Mouse (Mus musculus) kidney, adult 11 months (tissue): ENCODE measurements around the gene Kxd1.

Experiments
- DNase-seq: peaks from one replicate; pipeline ENCODE4 v3.0.0; 2022

Kxd1 gene

GRCm38 (mm10) chr8:70527512-70528181 is at the start of gene Kxd1, which contains the start of gene Fkbp8:
Kxd1 (minus strand) TSS chr8:70527956.
Fkbp8 (plus strand) TSS chr8:70527724.
- peak; percentile 97 for DNase-seq

GRCm38 (mm10) chr8:70577207-70577606 is 49.5 kb upstream of the Kxd1 start:
- DNase-seq, result no peak

DNA sequence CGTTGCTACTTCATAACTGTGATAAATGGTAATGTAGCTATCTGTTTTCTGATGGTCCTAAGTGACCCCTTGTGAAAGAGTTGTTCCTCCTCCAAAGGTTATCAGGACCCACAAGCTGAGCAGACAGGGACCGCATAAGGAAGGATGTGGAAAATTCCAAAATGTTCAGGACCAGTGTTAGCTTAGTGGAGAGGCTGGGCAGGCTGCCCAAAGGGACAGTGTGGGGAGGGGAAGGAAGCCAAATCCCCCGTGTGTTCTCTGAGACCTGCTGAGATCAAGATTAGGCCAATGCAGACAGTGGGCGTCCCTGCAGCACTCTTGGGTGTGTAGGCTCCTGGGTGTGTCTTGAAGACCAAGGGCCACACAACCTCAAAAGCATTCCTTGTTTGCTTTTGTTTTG is 47.2 kb upstream of the Kxd1 start:
- DNase-seq, result peak; percentile 83

DNA sequence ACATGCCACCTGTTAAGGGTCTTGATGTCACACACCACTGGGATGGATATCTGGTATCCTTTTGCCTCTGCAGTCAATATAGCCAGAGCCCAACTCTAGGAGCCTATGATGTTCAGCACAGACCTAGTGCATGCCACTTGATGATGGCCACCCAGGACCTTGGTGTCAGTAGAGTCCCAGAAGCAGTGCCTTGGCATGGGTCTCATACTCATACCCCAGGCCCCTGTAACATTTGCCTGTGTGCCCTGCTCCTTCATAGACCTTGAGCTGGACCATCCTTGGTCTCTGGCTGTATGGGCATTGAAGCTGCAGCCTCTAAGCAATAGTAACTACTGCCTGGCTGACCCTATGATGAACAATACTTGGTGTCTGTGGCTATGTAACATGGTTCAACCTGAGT is 46.5 kb upstream of the Kxd1 start:
- no peak for DNase-seq

GRCm38 (mm10) chr8:70570990-70571389 is 43.2 kb upstream of the Kxd1 start:
- DNase-seq, result no peak

GRCm38 (mm10) chr8:70570360-70570759 is 42.6 kb upstream of the Kxd1 start:
- DNase-seq, result no peak

DNA sequence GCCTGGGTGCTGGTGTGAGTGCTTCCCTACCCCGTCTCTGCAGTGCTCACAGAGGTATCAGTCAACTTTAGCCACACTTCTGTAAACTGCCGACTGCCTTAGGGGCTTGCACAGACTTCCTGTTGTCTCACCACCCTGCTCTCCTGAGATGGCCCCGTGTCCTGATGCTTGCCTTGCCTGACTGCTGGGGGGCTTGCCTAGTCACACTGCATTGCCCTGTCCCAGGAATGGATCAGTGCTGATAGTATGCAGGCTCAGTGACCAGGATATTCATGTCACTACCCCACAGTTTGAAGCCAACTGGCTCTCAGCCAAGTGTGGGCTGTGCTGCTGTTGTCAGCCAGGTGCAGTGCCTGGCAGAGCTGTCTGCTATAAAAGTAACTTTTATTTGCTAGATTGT is 37.8 kb upstream of the Kxd1 start:
- DNase-seq, result peak; percentile 62

GRCm38 (mm10) chr8:70564696-70565235 is 37.0 kb upstream of the Kxd1 start:
- DNase-seq, result no peak

DNA sequence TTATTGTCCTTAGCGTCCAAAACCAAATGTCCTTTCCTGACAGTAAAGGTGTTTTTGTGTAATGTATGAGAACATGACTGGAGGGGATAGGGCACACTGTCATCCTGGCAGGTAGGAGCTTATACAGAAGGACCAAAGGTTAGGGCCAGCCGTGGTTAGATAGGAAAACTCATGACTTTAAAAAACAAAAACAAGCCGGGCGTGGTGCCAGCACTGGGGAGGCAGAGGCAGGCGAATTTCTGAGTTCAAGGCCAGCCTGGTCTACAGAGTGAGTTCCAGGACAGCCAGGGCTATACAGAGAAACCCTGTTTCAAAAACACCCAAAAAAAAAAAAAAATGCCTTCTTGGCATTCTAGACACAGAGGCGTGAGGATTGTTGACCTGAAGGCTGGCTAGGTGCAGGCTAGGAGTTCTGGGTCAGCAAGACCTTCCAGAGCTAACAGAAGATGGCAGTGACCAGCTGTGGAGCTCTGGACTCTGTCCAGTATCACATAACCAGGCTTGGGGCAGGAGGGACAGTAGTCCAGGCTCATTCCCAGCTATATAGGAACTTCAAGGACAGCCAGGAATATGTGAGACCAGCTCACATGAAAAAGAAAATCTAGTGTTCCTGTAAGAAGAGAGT is 36.1 kb upstream of the Kxd1 start:
- DNase-seq, result no peak

GRCm38 (mm10) chr8:70562802-70563201 is 35.0 kb upstream of the Kxd1 start:
- DNase-seq, result no peak

DNA sequence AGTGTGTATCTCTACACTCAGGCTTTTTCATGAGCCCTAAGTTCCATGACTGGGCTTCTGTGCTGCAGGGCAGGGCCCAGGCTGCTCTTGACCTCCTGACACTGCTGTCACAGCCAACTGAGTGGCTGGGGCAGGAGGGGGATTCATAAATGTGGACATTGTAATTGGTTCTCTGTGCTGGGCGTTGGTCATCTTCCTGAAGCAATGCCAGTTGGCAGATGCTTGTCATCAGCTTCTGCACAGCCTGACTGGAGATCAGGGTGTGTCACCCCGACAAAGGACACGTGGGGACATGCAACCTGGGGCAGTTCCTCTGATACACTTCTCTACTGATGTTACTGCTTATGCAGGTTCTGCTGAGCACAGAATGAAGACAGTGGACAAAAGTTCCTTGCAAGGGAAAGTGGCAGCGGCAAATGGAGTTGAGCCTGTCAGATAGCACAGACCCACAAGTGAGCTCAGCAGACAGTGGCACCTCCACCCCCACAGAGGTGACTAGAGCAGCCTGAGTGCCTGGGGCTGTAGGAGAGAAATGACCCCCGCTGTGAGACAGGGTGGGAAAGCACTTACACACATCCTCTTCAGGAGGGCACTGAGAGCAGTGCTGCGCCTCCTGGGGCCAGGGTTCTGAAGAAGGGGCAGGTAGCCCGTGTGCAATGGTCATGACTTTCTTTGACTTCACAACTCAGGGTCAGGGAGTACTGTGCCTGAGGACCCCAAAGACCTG is 34.2 kb upstream of the Kxd1 start:
- peak; percentile 63 for DNase-seq

- no peak for DNase-seq
These were observed 33.6 kb upstream of the Kxd1 start for GRCm38 (mm10) chr8:70561357-70561756.

DNA sequence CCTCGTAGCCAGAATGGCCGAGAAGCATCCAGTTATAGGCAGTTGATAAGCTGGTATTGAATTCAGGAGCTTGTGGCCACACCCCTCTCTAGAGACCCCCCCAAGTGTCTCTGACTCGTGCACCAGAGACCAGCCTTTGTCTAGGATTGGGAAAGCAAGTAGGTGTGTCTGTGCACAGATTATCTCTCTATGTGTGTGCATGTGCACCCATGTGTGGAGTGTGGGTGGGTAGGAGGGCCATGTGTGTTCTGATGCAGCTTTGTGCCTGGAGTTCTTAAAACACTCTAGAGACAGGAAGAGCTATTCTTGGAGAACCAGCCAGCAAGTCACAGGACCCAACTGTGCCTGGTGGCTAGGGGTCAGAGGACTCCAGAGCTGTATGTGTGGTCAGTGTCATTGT is 32.8 kb upstream of the Kxd1 start:
- DNase-seq, result no peak

DNA sequence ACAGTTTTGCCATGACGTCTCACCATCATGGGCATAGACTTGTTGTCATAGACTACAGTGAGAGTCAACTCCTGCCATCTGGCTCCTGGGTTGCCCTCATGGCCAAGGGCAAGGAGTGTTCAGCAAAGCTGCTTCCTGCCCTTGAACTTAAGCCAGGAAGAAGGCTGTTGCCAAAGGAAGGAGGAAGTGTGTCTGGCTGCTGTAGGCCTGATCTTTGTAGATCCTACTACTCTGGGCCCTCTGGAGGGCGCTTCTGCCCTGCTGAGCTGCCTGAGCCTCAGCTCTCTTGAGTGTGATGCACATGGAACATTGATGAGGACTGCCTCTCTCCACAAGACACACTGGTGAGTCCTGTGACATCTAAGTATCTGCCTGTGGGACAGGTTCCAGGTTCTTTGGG is 32.3 kb upstream of the Kxd1 start:
- DNase-seq, result peak; percentile 71

- DNase-seq, result no peak
These were observed 31.2 kb upstream of the Kxd1 start for GRCm38 (mm10) chr8:70558983-70559382.

- no peak for DNase-seq
These were observed 30.6 kb upstream of the Kxd1 start for GRCm38 (mm10) chr8:70558334-70558733.

- no peak for DNase-seq
These were observed 27.5 kb upstream of the Kxd1 start for GRCm38 (mm10) chr8:70555079-70555747.

DNA sequence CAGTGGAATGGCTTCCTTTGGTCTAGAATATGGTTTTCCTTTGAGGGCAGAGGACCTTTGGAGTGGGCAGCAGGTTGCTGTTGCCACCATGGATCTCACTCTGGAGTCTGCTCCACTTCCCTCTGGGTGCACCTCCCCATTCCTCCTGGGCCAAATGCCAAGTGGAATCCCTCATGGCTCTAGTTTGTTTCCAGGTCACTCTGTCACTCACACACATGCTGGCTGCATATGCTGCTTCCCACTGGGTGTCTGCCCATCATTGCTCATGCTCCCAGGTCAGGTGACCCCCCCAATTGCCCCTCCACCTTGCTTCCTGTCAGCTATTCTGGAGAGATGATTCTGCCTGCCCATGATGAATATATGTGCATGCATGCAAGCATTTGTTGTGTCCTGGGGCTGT is 26.0 kb upstream of the Kxd1 start:
- peak; percentile 66 for DNase-seq

GRCm38 (mm10) chr8:70552836-70553235 is 25.1 kb upstream of the Kxd1 start:
- no peak for DNase-seq

- DNase-seq, result no peak
These were observed 23.9 kb upstream of the Kxd1 start for GRCm38 (mm10) chr8:70551558-70552161.

DNA sequence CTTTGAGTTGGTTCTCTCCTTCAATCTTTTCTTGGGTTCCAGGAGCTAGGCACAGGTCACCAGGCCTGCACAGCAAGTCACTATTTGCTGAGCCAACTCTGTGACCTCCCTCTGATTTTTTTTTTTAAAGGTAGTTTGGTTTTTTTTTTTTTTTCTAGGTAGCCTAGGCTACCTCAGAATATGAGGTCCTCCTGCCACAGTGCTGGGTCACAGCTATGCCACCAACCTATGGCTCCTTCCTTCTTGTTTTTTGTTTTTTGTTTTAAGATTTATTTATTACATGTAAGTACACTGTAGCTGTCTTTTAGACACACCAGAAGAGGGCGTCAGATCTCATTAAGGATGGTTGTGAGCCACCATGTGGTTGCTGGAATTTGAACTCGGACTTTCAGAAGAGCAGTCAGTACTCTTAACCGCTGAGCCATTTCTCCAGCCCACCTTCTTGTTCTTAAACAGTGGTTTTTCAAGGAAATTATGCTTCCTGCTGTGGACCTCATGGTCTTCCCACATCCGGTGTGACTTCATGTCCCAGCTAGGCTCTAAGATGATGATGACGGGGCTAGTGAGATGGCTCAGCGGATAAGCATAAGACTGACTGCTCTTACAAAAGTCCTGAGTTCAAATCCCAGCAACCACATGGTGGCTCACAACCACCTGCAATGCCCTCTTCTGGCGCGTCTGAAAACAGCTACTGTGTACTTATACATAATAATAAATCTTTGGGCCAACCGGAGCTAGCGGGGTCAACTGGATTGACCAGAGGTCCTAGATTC is 21.8 kb upstream of the Kxd1 start:
- DNase-seq, result no peak

DNA sequence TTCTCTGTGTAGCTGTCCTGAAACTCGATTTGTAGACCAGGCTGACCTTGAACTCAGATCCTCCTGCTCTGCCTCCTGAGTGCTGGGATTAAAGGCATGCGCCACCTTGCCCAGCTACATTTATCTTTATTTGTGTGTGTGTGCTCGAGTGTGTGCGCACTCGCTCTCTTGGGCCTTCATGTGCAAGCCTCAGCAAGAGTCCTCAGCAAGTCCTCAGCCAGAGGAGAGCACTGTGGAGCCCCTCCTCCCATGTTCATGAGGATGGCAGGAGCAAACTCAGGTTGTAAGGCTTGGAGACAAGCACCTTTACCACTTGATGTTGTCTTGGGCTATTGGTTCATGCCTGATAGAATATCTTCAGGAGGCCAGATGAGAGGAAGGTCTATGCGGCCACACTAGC is 20.0 kb upstream of the Kxd1 start:
- no peak for DNase-seq
